ENCODE assay signal across 8 mouse cellular contexts in genomic region chr4:126736001-126736414, GRCm38 (mm10). TPM values are rescaled to one million over a fixed set of nuclear protein-coding genes. Genes with fewer than 3 reads are reported as not detected.
DNase-seq lines count a peak whose midpoint lies in the region; ATAC-seq lines count a peak whose summit lies in the region.

Tfap2e (minus strand) TSS chr4:126736240.

- H3K27me3 ChIP-seq in heart, embryonic 11.5 days (ENCODE audit: control insufficient read depth, insufficient read depth, low read length) = peaks cover 76% of the 10 kb centered on the region
- H3K27me3 ChIP-seq in hindbrain, embryonic 13.5 days = peaks cover 96% of the 10 kb centered on the region
- H3K27me3 ChIP-seq in liver, embryonic 15.5 days = peaks cover 95% of the 10 kb centered on the region

- DNase-seq in heart, adult 9 months (ENCODE audit: low spot score in 2 of 2) = no peak
- peak; percentile 45 for DNase-seq in embryo, embryonic 9.5 days (ENCODE audit: extremely low spot score)
- DNase-seq in retina, postnatal 1 day = peak; percentile 83
- DNase-seq in thymus, postnatal 10 days (ENCODE audit: low spot score in 2 of 2) = no peak

- 3% methylated on average over 32 of the region's 32 CpGs for WGBS in heart, embryonic 11.5 days (ENCODE audit: insufficient replicate concordance)
- WGBS in hindbrain, embryonic 13.5 days = 2% methylated on average over 32 of the region's 32 CpGs
- WGBS in liver, embryonic 15.5 days (ENCODE audit: insufficient replicate concordance) = 1% methylated on average over 32 of the region's 32 CpGs

- no peak within 1 kb of the TSS for H3K27ac ChIP-seq in heart, embryonic 11.5 days (ENCODE audit: low read depth, low read length)
- no peak within 1 kb of the TSS for H3K27ac ChIP-seq in hindbrain, embryonic 13.5 days
- H3K27ac ChIP-seq in liver, embryonic 15.5 days (replicated peaks) = no peak within 1 kb of the TSS

- peak within 1 kb of the TSS; percentile 64 for H3K4me2 ChIP-seq in heart, embryonic 11.5 days
- H3K4me2 ChIP-seq in hindbrain, embryonic 13.5 days = peak within 1 kb of the TSS; percentile 47
- H3K4me2 ChIP-seq in liver, embryonic 15.5 days = peak within 1 kb of the TSS; percentile 50

- no peaks in the 10 kb centered on the region for H3K36me3 ChIP-seq in heart, embryonic 11.5 days (ENCODE audit: control insufficient read depth, insufficient read depth, low read length)
- no peaks in the 10 kb centered on the region for H3K36me3 ChIP-seq in hindbrain, embryonic 13.5 days
- no peaks in the 10 kb centered on the region for H3K36me3 ChIP-seq in liver, embryonic 15.5 days (replicated peaks)

- peak within 1 kb of the TSS; percentile 22; the same call in 1 of the 2 replicates for H3K9ac ChIP-seq in heart, embryonic 11.5 days (ENCODE audit: low read depth, low read length)
- H3K9ac ChIP-seq in hindbrain, embryonic 13.5 days = 0 out of 2 replicates have a peak within 1 kb of the TSS, but pooled peaks have one; percentile 49
- no peak within 1 kb of the TSS for H3K9ac ChIP-seq in liver, embryonic 15.5 days

- H3K9me3 ChIP-seq in heart, embryonic 11.5 days (replicated peaks; ENCODE audit: control insufficient read depth, low read length) = no peaks in the 10 kb centered on the region
- H3K9me3 ChIP-seq in hindbrain, embryonic 13.5 days = no peaks in the 10 kb centered on the region
- H3K9me3 ChIP-seq in liver, embryonic 15.5 days (replicated peaks) = no peaks in the 10 kb centered on the region

- 0 out of 2 replicates have a peak, but pooled peaks have one; percentile 36 for ATAC-seq in heart, embryonic 11.5 days (replicated peaks; ENCODE audit: insufficient number of reproducible peaks, low FRiP score, low TSS enrichment)
- peak; percentile 43; the same call in 1 of the 2 replicates for ATAC-seq in hindbrain, embryonic 13.5 days (ENCODE audit: low FRiP score)
- ATAC-seq in liver, embryonic 15.5 days (ENCODE audit: insufficient read depth) = no peak
- no peak for ATAC-seq in erythroblast, adult 5-6 weeks (replicated peaks; ENCODE audit: low FRiP score, poor library complexity, severe bottlenecking)

- peak within 1 kb of the TSS; percentile 43 for H3K4me3 ChIP-seq in heart, embryonic 11.5 days (ENCODE audit: low read depth, low read length)
- peak within 1 kb of the TSS; percentile 31 for H3K4me3 ChIP-seq in hindbrain, embryonic 13.5 days
- peak within 1 kb of the TSS; percentile 31 for H3K4me3 ChIP-seq in liver, embryonic 15.5 days (replicated peaks)

- peaks cover 10% of the 10 kb centered on the region; the same call in 1 of the 2 replicates for H3K4me1 ChIP-seq in heart, embryonic 11.5 days (ENCODE audit: control insufficient read depth, insufficient read depth, low read length)
- H3K4me1 ChIP-seq in hindbrain, embryonic 13.5 days (replicated peaks) = peaks cover 31% of the 10 kb centered on the region
- peaks cover 13% of the 10 kb centered on the region for H3K4me1 ChIP-seq in liver, embryonic 15.5 days (replicated peaks)

RNA-seq across cellular contexts. Expression of gene Tfap2e, which starts in this region (rescaled TPM):
- polyA plus RNA-seq in heart, embryonic 11.5 days (2014; fragmentation: Nextera tagmentation; extraction: Ambion mirVana) = not detected in 2 replicates
- polyA plus RNA-seq in hindbrain, embryonic 13.5 days (2015; fragmentation: Nextera tagmentation; extraction: Ambion mirVana) = 0.38 and 0.54 TPM in 2 replicates
- not detected in 2 replicates for polyA plus RNA-seq in liver, embryonic 15.5 days (2015; fragmentation: Nextera tagmentation; extraction: Ambion mirVana)
- total RNA-seq in erythroblast, adult 5-6 weeks (2015; ENCODE audit: low replicate concordance) = not detected in 2 replicates
- not detected in 2 replicates for total RNA-seq in erythroblast, adult 5-6 weeks (2017; ENCODE audit: low replicate concordance)

Comparison
In these comparisons a context has a peak if more than half of its experiments do, and no peak if none do; other contexts are left out.
1. Peak in ATAC-seq, H3K4me3 ChIP-seq, H3K9ac ChIP-seq and H3K4me2 ChIP-seq in heart, embryonic 11.5 days; RNA of the gene not detected or under 1 TPM.
2. Peak in ATAC-seq, H3K4me3 ChIP-seq, H3K9ac ChIP-seq and H3K4me2 ChIP-seq in hindbrain, embryonic 13.5 days; RNA of the gene not detected or under 1 TPM.
3. DNase-seq: peak in embryo, embryonic 9.5 days (single experiment) and retina, postnatal 1 day (single experiment); none in heart, adult 9 months (0 of 2) and thymus, postnatal 10 days (0 of 2).
4. Peak in every context shown above with its lines, with median percentiles within 50 percentile points of each other: H3K4me2 ChIP-seq and H3K4me3 ChIP-seq.